Mouse (Mus musculus): ENCODE measurements around the gene Ccdc187.
A peak's percentile ranks its signal among the peaks of the same experiment; 100 is the strongest.

Ccdc187 gene

GRCm38 (mm10) chr2:26315925-26316311, 21.6 kb upstream of the Ccdc187 start:
- no peak for DNase-seq (ENCODE audit: low spot score)

- DNase-seq (ENCODE audit: low spot score) = no peak
These were observed 20.9 kb upstream of the Ccdc187 start, which contains the start of gene Gpsm1 for GRCm38 (mm10) chr2:26315072-26315924. Gene Gpsm1, plus strand, starts transcription at chr2:26315515.

DNA sequence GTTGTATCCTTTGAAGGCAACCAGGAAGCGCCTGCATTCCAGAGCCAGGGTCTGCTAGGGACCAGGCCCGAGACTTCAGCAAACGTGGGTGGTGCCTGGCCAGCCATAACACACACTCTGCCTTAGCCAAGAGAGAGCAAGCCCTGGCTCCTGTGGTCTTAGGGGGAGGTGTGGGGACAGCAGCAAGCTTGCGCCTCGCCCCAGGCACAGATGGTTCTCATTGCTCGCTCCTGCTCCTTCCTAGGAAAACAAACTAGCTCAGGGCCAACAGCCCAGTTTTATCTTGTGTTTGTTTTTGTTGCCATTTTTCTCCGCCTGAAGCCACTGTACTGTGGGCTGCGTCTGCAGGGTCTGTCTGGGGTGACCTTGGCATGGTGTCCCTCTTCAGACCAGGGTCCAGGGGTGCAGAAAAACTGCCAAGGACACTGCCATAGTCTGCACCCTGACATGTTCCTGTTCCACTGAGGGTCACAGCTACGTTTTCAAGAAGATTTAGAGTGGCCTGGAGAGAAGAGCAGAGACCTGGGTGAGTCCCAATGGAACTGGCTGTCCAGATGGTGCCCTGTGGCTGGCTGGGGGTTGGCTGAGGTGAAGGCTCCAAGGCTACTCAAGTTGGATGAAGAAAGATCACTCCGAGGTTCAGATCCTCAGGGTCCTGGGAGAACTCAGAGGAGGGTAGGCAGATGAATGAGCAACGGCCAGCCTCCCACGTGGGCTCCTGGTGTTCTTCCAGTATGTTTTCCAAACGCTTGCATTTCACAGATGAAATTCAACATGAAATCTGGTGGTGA, 20.1 kb upstream of the Ccdc187 start:
- no peak for DNase-seq (ENCODE audit: low spot score)

DNA sequence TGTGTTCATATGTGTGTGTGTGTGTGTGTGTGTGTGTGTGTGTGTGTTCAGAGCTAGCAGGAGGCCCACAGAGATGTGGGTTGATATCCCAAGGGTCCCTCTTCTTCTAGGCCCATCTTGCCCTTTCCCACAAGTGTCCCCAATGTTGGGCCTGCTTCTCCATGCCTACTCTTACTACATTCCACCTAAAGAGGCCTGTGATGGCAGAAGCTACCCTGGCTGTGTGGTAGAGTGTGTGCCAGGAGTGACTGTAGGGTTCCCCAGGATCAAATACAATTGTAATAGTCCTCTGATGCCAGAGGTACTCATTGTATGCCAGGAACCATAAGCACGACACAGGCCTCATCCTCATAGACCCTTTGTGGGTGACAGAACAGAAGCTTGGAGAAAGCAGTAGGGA, 19.0 kb upstream of the Ccdc187 start:
- DNase-seq (ENCODE audit: low spot score) = no peak

GRCm38 (mm10) chr2:26312812-26313211, 18.5 kb upstream of the Ccdc187 start:
- no peak for DNase-seq (ENCODE audit: low spot score)

- no peak for DNase-seq (ENCODE audit: low spot score)
These were observed 17.6 kb upstream of the Ccdc187 start for GRCm38 (mm10) chr2:26311936-26312335.

DNA sequence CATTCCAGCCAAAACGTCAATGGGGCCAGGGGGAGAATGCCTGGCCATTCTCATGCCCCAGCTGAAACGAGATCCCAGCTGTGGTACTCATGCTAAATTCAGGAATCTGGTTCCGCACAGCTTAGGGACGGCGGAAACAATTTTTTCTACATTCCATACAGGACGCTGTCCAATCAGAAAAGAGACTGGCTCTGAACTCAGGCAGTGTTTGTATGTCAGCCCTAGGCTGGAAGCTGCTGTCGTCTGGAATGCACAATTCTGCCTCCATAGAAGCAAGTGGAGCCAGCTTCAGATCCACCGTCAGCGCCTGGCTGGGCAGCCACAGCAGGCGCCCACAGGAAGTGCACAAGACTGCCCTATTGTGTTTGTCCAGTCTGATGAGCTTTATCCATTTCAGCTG, 15.4 kb upstream of the Ccdc187 start:
- DNase-seq (ENCODE audit: low spot score) = no peak

DNA sequence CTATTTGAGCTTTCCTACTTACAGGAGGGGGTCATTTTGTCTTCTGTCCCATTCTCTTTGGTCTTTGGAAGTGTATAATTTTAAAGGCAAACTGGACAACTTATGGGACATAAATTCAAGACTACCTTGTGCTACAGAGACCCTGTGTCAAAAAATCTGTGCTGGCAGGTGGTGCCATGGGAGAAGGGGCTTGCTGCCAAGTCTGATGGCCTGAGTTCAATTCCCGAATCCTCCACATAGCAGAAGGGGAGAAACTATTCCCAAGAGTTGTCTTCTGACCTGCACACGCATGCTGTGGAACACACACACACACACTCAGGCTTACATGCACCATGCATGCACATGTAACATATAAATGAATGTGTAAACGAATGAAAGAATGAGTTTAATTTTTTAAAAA, 12.3 kb upstream of the Ccdc187 start:
- no peak for DNase-seq (ENCODE audit: low spot score)

- DNase-seq (ENCODE audit: low spot score) = no peak
These were observed 11.2 kb upstream of the Ccdc187 start for GRCm38 (mm10) chr2:26305555-26305954.

- no peak for DNase-seq (ENCODE audit: low spot score)
These were observed 10.4 kb upstream of the Ccdc187 start for GRCm38 (mm10) chr2:26304711-26305110.

DNA sequence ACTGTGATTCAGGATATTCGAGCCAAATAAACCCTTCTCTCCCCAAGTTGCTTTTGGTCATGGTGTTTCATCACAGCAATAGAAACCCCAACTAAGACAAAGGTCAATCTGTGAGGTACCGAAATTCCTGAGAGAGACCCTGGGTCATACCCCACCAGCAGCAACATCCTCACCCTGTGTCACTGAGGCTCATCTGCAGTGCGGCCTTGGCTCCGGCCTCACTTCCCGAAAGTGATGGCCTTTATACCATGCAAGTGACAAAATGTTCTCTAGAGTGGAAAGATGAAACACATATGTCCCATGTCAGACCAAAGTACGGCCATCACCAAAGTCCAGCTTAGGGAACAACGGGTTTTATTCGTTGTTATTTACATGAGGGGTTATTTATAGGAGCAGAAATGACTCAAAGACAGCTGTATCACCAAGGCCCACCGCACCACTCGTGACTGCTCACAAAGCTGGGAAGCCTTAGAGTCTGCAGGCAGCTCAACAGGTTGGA, 7.7 kb upstream of the Ccdc187 start:
- DNase-seq (ENCODE audit: low spot score) = no peak

GRCm38 (mm10) chr2:26300808-26301174, 6.4 kb upstream of the Ccdc187 start:
- peak; percentile 83 for DNase-seq (ENCODE audit: low spot score)

- no peak for DNase-seq (ENCODE audit: low spot score)
These were observed 5.9 kb upstream of the Ccdc187 start for GRCm38 (mm10) chr2:26300161-26300807.

- no peak for DNase-seq (ENCODE audit: low spot score)
These were observed 5.0 kb upstream of the Ccdc187 start for GRCm38 (mm10) chr2:26299336-26299735.

DNA sequence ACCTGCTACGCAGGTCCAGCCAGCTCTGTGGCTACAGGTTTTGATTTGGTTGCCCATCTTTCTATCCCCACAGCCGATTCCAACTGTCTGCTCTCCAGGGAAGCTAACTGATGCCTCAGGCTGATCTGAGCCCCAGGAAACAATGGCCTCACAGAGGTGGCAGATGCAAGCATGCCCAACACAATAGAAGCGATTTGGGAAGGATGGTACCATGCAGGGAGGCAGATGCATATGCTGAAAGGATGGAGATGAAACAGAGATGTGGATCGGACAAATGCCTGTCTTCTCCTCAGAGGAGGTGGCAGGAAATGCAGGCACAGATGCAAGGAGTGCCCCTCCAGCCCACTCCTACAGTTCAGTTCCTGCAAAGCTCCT, 4.5 kb upstream of the Ccdc187 start:
- DNase-seq (ENCODE audit: low spot score) = no peak

GRCm38 (mm10) chr2:26298208-26298855, 4.0 kb upstream of the Ccdc187 start:
- DNase-seq (ENCODE audit: low spot score) = no peak

- no peak for DNase-seq (ENCODE audit: low spot score)
These were observed 2.3 kb upstream of the Ccdc187 start for GRCm38 (mm10) chr2:26296606-26297195.

DNA sequence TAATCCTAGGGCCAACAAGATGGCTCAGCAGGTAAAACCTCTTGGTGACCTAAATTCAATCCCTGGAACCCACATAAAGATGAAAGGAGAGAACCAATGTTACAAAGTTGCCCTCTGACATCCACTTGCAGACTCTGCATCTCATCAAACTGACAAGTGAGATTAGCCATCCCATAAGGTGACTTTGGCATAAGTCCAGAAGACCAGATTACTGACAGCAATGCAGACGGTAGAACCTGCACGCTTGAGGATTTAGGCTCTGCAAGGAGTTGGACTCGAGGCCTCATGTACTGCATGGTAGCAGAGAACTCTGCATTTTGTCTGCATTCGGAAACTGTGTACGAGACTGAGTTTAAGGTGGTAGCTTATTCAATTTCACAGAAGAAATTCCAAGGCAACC, 4.2 kb downstream of the Ccdc187 start:
- DNase-seq (ENCODE audit: low spot score) = no peak

- no peak for DNase-seq (ENCODE audit: low spot score)
These were observed 8.0 kb downstream of the Ccdc187 start for GRCm38 (mm10) chr2:26286391-26286790.

DNA sequence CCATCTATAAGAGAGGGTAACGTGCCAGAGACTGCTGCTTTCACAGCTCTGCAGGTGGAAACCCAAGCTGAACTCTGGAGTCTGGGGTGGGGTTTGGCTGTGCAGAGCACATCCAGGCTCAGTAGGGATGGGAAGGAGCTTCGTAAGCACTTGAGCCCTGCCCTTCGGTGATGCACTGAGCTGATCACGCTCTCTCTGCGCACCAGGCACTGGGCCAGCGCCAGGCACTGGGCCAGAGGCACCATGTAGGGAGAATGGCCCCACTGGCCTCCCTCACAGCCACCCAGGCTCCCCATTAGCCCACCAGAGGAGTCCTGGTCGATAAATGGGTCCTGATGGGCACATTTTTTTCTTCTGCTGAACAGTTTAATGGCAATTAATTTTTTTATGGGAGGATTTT, 8.6 kb downstream of the Ccdc187 start:
- DNase-seq (ENCODE audit: low spot score) = no peak

DNA sequence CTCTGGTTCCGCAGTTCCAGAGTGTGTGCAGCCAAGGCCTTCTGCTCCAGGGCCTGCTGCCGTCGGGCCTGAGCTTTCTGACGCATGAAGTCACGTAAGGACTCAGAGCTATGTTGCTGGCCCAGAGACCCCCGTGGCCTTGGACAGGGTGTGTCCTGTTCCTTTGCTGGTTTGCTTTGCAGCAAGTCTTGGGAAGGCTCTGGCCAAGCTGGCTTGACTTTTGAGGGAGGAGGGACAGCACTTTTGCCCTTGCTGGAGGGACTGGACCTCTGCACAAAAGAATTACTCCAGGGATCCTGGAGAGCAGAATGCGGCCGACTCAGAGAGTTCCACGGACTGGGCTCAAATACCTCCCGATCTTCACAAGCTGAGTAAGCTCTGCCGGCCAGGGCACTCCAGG, 13.8 kb downstream of the Ccdc187 start:
- DNase-seq (ENCODE audit: low spot score) = no peak

GRCm38 (mm10) chr2:26279712-26280111, 14.6 kb downstream of the Ccdc187 start:
- no peak for DNase-seq (ENCODE audit: low spot score)
